ENCODE assay signal across 11 mouse cellular contexts in genomic region chr7:143461294-143461870, GRCm38 (mm10). TPM values are rescaled to one million over a fixed set of nuclear protein-coding genes. Genes with fewer than 3 reads are reported as not detected.
DNase-seq lines count a peak whose midpoint lies in the region; ATAC-seq and TF ChIP-seq lines count a peak whose summit lies in the region.
"Had no signal": no experiment of that assay in that cellular context is flagged by ENCODE, and none has a peak within 500 bp of the region (broad histone marks: within the 10 kb centered on the region; RNA-seq: fewer than 3 reads in every experiment).

No protein-coding gene starts in this region.

- H3K4me2 ChIP-seq in kidney, embryonic 14.5 days (replicated peaks; ENCODE audit: low read depth, low read length) = peak overlapping the region; percentile 38
- peak overlapping the region; percentile 58 for H3K4me2 ChIP-seq in hindbrain, embryonic 14.5 days (replicated peaks)
- peak overlapping the region; percentile 53 for H3K4me2 ChIP-seq in midbrain, embryonic 14.5 days (ENCODE audit: low read length)

- no peaks in the 10 kb centered on the region for H3K36me3 ChIP-seq in kidney, embryonic 14.5 days (ENCODE audit: control insufficient read depth, insufficient read depth, low read length)
- H3K36me3 ChIP-seq in hindbrain, embryonic 14.5 days (replicated peaks; ENCODE audit: control insufficient read depth, insufficient read depth) = no peaks in the 10 kb centered on the region
- H3K36me3 ChIP-seq in midbrain, embryonic 14.5 days (ENCODE audit: control insufficient read depth, insufficient read depth, low read length) = no peaks in the 10 kb centered on the region

- peak; percentile 19 for ATAC-seq in kidney, embryonic 14.5 days (ENCODE audit: low FRiP score, low TSS enrichment)
- peak; percentile 47 for ATAC-seq in hindbrain, embryonic 14.5 days (ENCODE audit: low FRiP score)
- peak; percentile 52 for ATAC-seq in midbrain, embryonic 14.5 days (ENCODE audit: low FRiP score, low TSS enrichment)

- 45% methylated on average over 29 of the region's 32 CpGs for WGBS in kidney, embryonic 14.5 days
- 47% methylated on average over 28 of the region's 32 CpGs for WGBS in hindbrain, embryonic 14.5 days
- WGBS in midbrain, embryonic 14.5 days = 40% methylated on average over 15 of the region's 32 CpGs

- peaks cover 31% of the 10 kb centered on the region for H3K9me3 ChIP-seq in kidney, embryonic 14.5 days (ENCODE audit: control insufficient read depth, low read length)
- peaks cover 21% of the 10 kb centered on the region; the same call in 1 of the 2 replicates for H3K9me3 ChIP-seq in hindbrain, embryonic 14.5 days (ENCODE audit: control insufficient read depth, low read length)
- no peaks in the 10 kb centered on the region for H3K9me3 ChIP-seq in midbrain, embryonic 14.5 days (ENCODE audit: control insufficient read depth, low read length)

- H3K4me1 ChIP-seq in kidney, embryonic 14.5 days (ENCODE audit: control insufficient read depth, insufficient read depth, low read length) = 0 out of 2 replicates have a peak, but pooled peaks cover 7% of the 10 kb centered on the region
- peaks cover 14% of the 10 kb centered on the region for H3K4me1 ChIP-seq in hindbrain, embryonic 14.5 days (replicated peaks; ENCODE audit: control insufficient read depth, insufficient read depth, low read length)
- H3K4me1 ChIP-seq in midbrain, embryonic 14.5 days (ENCODE audit: control insufficient read depth, insufficient read depth, low read length) = peaks cover 7% of the 10 kb centered on the region; the same call in 1 of the 2 replicates

- peak overlapping the region; percentile 50 for H3K4me3 ChIP-seq in kidney, embryonic 14.5 days (ENCODE audit: low read length)
- H3K4me3 ChIP-seq in hindbrain, embryonic 14.5 days (replicated peaks; ENCODE audit: low read length) = peak overlapping the region; percentile 49
- H3K4me3 ChIP-seq in midbrain, embryonic 14.5 days (replicated peaks; ENCODE audit: low read depth, low read length) = peak overlapping the region; percentile 14; the same call in 1 of the 2 replicates

- TF ChIP-seq CTCF in brain, embryonic 14.5 days (IDR thresholded peaks at IDR 0.05; ENCODE audit: borderline replicate concordance, extremely low read depth, insufficient read depth, insufficient read length) = no peak

- 0 out of 2 replicates have a peak, but pooled peaks have one; percentile 8 for TF ChIP-seq POLR2A in brain, embryonic 14.5 days (IDR thresholded peaks at IDR 0.05; ENCODE audit: borderline replicate concordance, extremely low read depth, insufficient read depth, insufficient read length, poor library complexity, severe bottlenecking)

- DNase-seq in kidney, adult 9 months = no peak
- no peak for DNase-seq in brain, embryonic 14.5 days (ENCODE audit: low read depth)
- no peak for DNase-seq in hindbrain, embryonic 14.5 days (ENCODE audit: low spot score)
- DNase-seq in midbrain, embryonic 14.5 days = no peak
- DNase-seq in embryo, embryonic 11 days = no peak
- DNase-seq in urinary bladder, postnatal 25 days (ENCODE audit: low spot score) = no peak
- DNase-seq in layer of hippocampus, adult 18-20 months (ENCODE audit: low spot score in 2 of 2) = no peak
- DNase-seq: cerebellum, adult 11 months had no signal

- H3K9ac ChIP-seq in kidney, embryonic 14.5 days (ENCODE audit: low read depth, low read length) = peak overlapping the region; percentile 45; the same call in 1 of the 2 replicates
- H3K9ac ChIP-seq in hindbrain, embryonic 14.5 days = 0 out of 2 replicates have a peak overlapping the region, but pooled peaks have one; percentile 39
- no peak overlapping the region; the same call in 1 of the 2 replicates for H3K9ac ChIP-seq in midbrain, embryonic 14.5 days (replicated peaks; ENCODE audit: low read length)

- H3K27me3 ChIP-seq in kidney, embryonic 14.5 days (ENCODE audit: control insufficient read depth, insufficient read depth, low read length) = no peaks in the 10 kb centered on the region
- peaks cover 4% of the 10 kb centered on the region; the same call in 1 of the 2 replicates for H3K27me3 ChIP-seq in hindbrain, embryonic 14.5 days (ENCODE audit: control insufficient read depth, insufficient read depth, low read length)
- H3K27me3 ChIP-seq in midbrain, embryonic 14.5 days (ENCODE audit: control insufficient read depth, insufficient read depth, low read length) = peaks cover 7% of the 10 kb centered on the region; the same call in 1 of the 2 replicates

- peak overlapping the region; percentile 47; the same call in 1 of the 2 replicates for H3K27ac ChIP-seq in kidney, embryonic 14.5 days (ENCODE audit: low read depth, low read length)
- peak overlapping the region; percentile 61; the same call in 1 of the 2 replicates for H3K27ac ChIP-seq in hindbrain, embryonic 14.5 days
- peak overlapping the region; percentile 70 for H3K27ac ChIP-seq in midbrain, embryonic 14.5 days (replicated peaks; ENCODE audit: low read depth, low read length)

RNA-seq across cellular contexts. Expression of gene Cdkn1c, which starts 0.5 kb away (rescaled TPM):
- 1,196 and 1,506 TPM in 2 replicates for polyA plus RNA-seq in kidney, embryonic 14.5 days (2014; fragmentation: Nextera tagmentation; extraction: Ambion mirVana)
- polyA plus RNA-seq in brain, embryonic 14.5 days (2012; rRNA removed) = 174 and 264 TPM in 2 replicates
- 293 and 336 TPM in 2 replicates for polyA plus RNA-seq in hindbrain, embryonic 14.5 days (2014; fragmentation: Nextera tagmentation; extraction: Ambion mirVana)
- polyA plus RNA-seq in midbrain, embryonic 14.5 days (2014; fragmentation: Nextera tagmentation; extraction: Ambion mirVana) = 271 and 417 TPM in 2 replicates
- total RNA-seq in layer of hippocampus, adult 18-20 months (2021) = 1 to 10 TPM; 4.6 to 7.4 TPM
- total RNA-seq: CH12.LX had no signal

RNA-seq across cellular contexts. Expression of gene Slc22a18, which starts 12.2 kb away (rescaled TPM):
- polyA plus RNA-seq in kidney, embryonic 14.5 days (2014; fragmentation: Nextera tagmentation; extraction: Ambion mirVana) = 4.4 and 4.7 TPM in 2 replicates
- polyA plus RNA-seq in brain, embryonic 14.5 days (2012; rRNA removed) = 0.71 and 1.2 TPM in 2 replicates
- polyA plus RNA-seq in hindbrain, embryonic 14.5 days (2014; fragmentation: Nextera tagmentation; extraction: Ambion mirVana) = 0.90 and 1.0 TPM in 2 replicates
- polyA plus RNA-seq in midbrain, embryonic 14.5 days (2014; fragmentation: Nextera tagmentation; extraction: Ambion mirVana) = 0.20 and 0.78 TPM in 2 replicates
- under 1 TPM; 0.23 to 0.67 TPM for total RNA-seq in layer of hippocampus, adult 18-20 months (2021)

RNA-seq across cellular contexts. Expression of gene Phlda2, which starts 41.6 kb away (rescaled TPM):
- 7.3 and 10.6 TPM in 2 replicates for polyA plus RNA-seq in kidney, embryonic 14.5 days (2014; fragmentation: Nextera tagmentation; extraction: Ambion mirVana)
- polyA plus RNA-seq in brain, embryonic 14.5 days (2012; rRNA removed) = 0.78 and 0.88 TPM in 2 replicates
- polyA plus RNA-seq in hindbrain, embryonic 14.5 days (2014; fragmentation: Nextera tagmentation; extraction: Ambion mirVana) = 0.57 and 0.87 TPM in 2 replicates
- polyA plus RNA-seq in midbrain, embryonic 14.5 days (2014; fragmentation: Nextera tagmentation; extraction: Ambion mirVana) = 0.45 TPM in 1 of 2 replicates, not detected in the other
- not detected for total RNA-seq in layer of hippocampus, adult 18-20 months (2021)
- total RNA-seq: CH12.LX; layer of hippocampus, postnatal 10 days had no signal
